Mouse (Mus musculus) effector memory CD4-positive, alpha-beta T cell, adult 7 months (primary cell): Measurements from ENCODE around the gene Eif4e1b. TPM values are rescaled to one million over a fixed set of nuclear protein-coding genes. Genes with fewer than 3 reads are reported as not detected.

ENCODE experiments used
- polyA plus RNA-seq: library from polyadenylated mRNA; unstranded; fragments of 100-300 nt; shearing (Covaris generic); gene quantifications from one replicate; pipeline ENCODE4 v1.2.1, GENCODE M21; 2017

The Eif4e1b gene
- polyA plus RNA-seq, result not detected

DNA sequence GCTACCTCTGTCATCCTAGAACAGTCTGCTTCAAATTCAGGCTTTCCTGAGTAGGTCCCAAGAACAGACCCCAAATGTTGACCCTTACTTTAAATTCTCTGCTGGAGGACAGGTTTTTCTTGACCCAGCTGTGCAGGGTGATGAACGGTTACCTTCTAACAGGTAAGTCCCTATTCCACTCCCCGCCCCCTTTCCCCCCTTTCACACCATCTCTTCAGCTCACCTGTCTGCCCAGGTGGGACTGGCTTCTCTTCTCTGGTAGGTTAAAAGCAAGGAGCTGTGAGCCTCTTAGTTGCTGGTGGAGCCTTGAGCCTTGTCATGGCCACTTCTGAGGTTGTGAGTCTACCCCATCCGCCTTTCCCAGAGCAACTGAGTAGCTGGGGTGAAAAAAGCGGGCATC is at the start of gene Eif4e1b:
TSS of gene Eif4e1b (plus strand) at position 301 of the 400 bp plus-strand sequence.

DNA sequence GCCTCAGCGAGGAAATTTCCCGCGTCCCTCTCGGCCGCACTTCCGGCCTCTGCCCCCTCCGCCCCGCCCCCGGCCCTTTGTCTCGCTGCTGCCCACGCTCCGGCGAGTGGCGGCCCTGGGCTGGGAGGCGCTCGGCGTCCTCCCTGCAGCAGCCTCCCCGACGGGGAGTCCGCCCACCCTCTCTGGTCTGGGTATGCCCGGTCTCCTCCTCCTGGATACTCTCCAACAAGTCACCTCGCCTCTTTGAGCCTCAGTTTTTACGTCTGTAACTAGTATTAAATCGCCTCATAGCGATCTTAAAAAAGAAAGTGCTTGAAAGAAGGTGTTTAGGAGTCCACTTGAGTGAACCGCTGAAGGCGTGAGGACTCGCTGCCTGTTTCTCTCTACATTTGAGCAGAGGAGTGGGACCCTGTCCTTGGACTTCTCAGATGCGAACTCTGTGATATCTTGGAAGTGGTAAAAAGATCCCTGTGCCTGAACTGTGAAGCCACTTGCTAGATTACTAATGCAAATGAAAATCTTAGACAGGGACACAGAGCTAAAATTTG is 33.9 kb upstream of the Eif4e1b start, which contains the start of gene Gprin1:
TSS of gene Gprin1 (minus strand) at position 11 of the 548 bp plus-strand sequence.

DNA sequence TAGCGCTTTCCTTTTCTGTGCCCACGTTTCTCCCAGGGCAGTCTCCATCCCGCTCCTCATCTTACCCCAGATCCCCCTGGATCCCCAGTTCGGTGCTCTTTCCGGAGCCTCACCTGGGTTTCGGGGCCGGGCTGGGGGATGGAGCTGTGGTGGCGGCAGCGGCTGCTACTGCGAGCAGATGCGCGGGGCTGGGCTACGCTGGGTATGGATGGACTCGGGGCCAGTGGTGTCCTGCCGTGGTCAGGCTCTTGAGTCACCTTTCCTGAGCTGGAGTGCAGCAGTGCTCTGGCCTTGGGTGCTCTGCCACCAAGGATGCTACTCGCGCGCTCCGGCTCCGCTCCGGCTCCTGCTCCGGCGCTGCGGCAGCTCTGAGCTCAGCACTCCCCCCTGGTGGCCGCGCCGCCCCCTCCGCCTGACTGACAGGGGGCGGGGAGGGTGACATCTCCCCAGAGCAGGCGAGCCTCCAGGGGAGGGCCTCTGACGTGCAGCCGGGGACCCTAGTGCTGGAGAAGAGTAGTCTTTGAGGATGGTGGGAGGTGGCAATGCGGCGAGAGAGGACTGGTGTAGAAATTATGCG is 17.5 kb upstream of the Eif4e1b start, which contains the start of gene Sncb:
TSS of gene Sncb (minus strand) at position 404 of the 577 bp plus-strand sequence.

DNA sequence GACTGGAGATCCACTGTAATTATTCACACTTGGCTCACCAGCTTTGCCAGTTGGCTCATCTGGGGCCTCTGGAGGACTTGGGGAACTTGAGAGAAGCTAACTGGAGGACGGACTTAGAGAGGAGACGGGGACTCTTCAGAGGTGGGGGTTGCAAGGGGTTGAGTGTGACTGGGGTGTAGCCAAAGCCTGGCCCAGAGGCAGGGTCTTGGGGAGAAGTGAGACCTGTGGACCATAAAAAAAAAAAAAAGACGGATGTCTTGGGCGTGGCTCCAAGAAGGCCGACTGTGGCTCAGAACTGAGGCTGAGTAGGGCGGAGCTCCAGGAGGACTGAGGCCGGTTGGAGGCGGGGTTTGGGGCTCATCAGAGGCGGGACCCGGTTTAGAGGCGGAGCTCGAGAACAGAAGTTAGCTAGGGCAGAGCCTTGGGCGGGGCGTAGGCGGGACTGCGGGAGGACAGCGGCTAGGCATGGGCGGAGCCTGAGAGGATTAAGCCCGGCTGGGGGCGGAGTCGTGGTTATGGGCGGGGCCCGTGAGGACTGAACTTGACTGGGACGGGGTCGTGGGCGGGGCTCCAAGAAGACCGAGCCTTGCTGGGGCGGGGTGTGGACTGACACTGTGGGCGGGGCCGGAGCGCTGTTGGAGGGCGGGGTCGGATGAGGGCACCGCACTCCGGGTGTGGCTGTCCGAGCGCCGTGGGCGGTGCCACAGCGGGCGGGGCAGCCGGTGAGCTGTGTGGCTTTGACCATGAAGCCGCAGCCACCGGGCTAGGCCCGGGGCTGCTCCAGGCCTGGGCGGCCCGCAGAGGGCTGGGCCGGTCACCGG is 5.2 kb downstream of the Eif4e1b start, which contains the start of gene Tspan17:
TSS of gene Tspan17 (plus strand) at position 638 of the 821 bp plus-strand sequence.

Other genes starting within 250 kb of the Eif4e1b start
- 72.7 TPM for gene 4833439L19Rik, start 218.6 kb upstream of the Eif4e1b start, polyA plus RNA-seq
- 1.8 TPM for gene Arl10, start 209.0 kb upstream of the Eif4e1b start, polyA plus RNA-seq
- gene Nop16, start 193.9 kb upstream of the Eif4e1b start, polyA plus RNA-seq, result 26.2 TPM
- gene Higd2a, start 193.8 kb upstream of the Eif4e1b start, polyA plus RNA-seq, result 138 TPM
- gene Cltb, start 172.7 kb upstream of the Eif4e1b start, polyA plus RNA-seq, result 80.2 TPM
- 76.6 TPM for gene Faf2, start 162.2 kb upstream of the Eif4e1b start, polyA plus RNA-seq
- gene Rnf44, start 90.1 kb upstream of the Eif4e1b start, polyA plus RNA-seq, result 90.4 TPM
- 0.12 TPM for gene Cdhr2, start 82.5 kb upstream of the Eif4e1b start, polyA plus RNA-seq
- not detected for gene Gprin1, start 34.1 kb upstream of the Eif4e1b start, polyA plus RNA-seq
- 0.57 TPM for gene Sncb, start 17.4 kb upstream of the Eif4e1b start, polyA plus RNA-seq
- gene Tspan17, start 5.4 kb downstream of the Eif4e1b start, polyA plus RNA-seq, result 6.1 TPM
- gene Unc5a, start 165.4 kb downstream of the Eif4e1b start, polyA plus RNA-seq, result 13.4 TPM
- 1.1 TPM for gene Hk3, start 237.4 kb downstream of the Eif4e1b start, polyA plus RNA-seq